Mouse (Mus musculus) E14TG2a.4 (cell line): ENCODE measurements at regions not wholly inside any gene's neighbourhood (a gene's known extent, or its start where the extent isn't known, plus 50 kb on each side); places are given as distances from the start of the nearest gene placed in this dataset.

ENCODE experiments used
- H3K27me3 ChIP-seq: 2 replicates; pipeline ENCODE4 v1.6.1; 2014; ENCODE audit warnings: low read length, control low read depth; ENCODE audit not compliant: insufficient read depth
- H3K36me3 ChIP-seq: 2 replicates; pipeline ENCODE4 v1.6.1; 2014; ENCODE audit warnings: low read length, control low read depth; ENCODE audit not compliant: insufficient read depth
- H3K4me1 ChIP-seq: replicated peaks from 2 replicates; pipeline ENCODE4 v1.6.1; 2014; ENCODE audit warnings: low read depth, low read length, control low read depth
- H3K4me3 ChIP-seq: replicated peaks from 2 replicates; pipeline ENCODE4 v1.5.1; 2014; ENCODE audit warnings: mild to moderate bottlenecking, low read length
- H3K9me3 ChIP-seq: 2 replicates; pipeline ENCODE4 v1.6.1; 2014; ENCODE audit warnings: low read length, control low read depth
- CTCF ChIP-seq: conservative IDR thresholded peaks from 2 replicates; pipeline ENCODE4 v1.5.1; 2014; ENCODE audit warnings: low read length
- NANOG ChIP-seq: IDR thresholded peaks from 2 replicates; pipeline ENCODE4 v1.6.1; 2014; ENCODE audit warnings: borderline replicate concordance, low read length, mixed read lengths
- POU5F1 ChIP-seq: IDR thresholded peaks from 2 replicates; pipeline ENCODE4 v1.6.1; 2014; ENCODE audit warnings: low read length, borderline replicate concordance

- H3K27me3 ChIP-seq, result no peaks in the 10 kb centered on the region
- no peak for TF ChIP-seq POU5F1
- no peak for TF ChIP-seq CTCF
- no peak for TF ChIP-seq NANOG
- no peaks in the 10 kb centered on the region for H3K9me3 ChIP-seq
- H3K4me1 ChIP-seq, result no peaks in the 10 kb centered on the region
- H3K4me3 ChIP-seq, result no peak overlapping the region
- H3K36me3 ChIP-seq, result no peaks in the 10 kb centered on the region
Observed at GRCm38 (mm10) chr12:12551818-12552217, 289.9 kb downstream of the Fam49a start.

- TF ChIP-seq POU5F1, result no peak
- TF ChIP-seq NANOG, result no peak
- no peak for TF ChIP-seq CTCF
- Histone ChIP-seq H3K4me3 (no peak overlapping the region), H3K9me3 (no peaks in the 10 kb centered on the region), H3K27me3 (no peaks in the 10 kb centered on the region), H3K36me3 (no peaks in the 10 kb centered on the region), H3K4me1 (no peaks in the 10 kb centered on the region)
Observed at GRCm38 (mm10) chr12:12549649-12550048, 287.7 kb downstream of the Fam49a start.

- Histone ChIP-seq H3K4me1 (no peaks in the 10 kb centered on the region), H3K27me3 (no peaks in the 10 kb centered on the region), H3K9me3 (no peaks in the 10 kb centered on the region), H3K36me3 (no peaks in the 10 kb centered on the region), H3K4me3 (no peak overlapping the region)
- TF ChIP-seq CTCF (no peak), NANOG (no peak), POU5F1 (no peak)
Observed at GRCm38 (mm10) chr12:12548688-12549087, 286.7 kb downstream of the Fam49a start.

- Histone ChIP-seq H3K9me3 (no peaks in the 10 kb centered on the region), H3K4me3 (no peak overlapping the region), H3K36me3 (no peaks in the 10 kb centered on the region), H3K4me1 (no peaks in the 10 kb centered on the region), H3K27me3 (no peaks in the 10 kb centered on the region)
- no peak for TF ChIP-seq NANOG
- TF ChIP-seq POU5F1, result no peak
- no peak for TF ChIP-seq CTCF
Observed at GRCm38 (mm10) chr12:12547477-12547876, 285.5 kb downstream of the Fam49a start.

GRCm38 (mm10) chr12:12546372-12547031, 284.6 kb downstream of the Fam49a start:
- H3K4me3 ChIP-seq, result no peak overlapping the region
- TF ChIP-seq NANOG, result no peak
- TF ChIP-seq POU5F1, result no peak
- TF ChIP-seq CTCF, result no peak

GRCm38 (mm10) chr12:12541076-12542070, 279.4 kb downstream of the Fam49a start:
- TF ChIP-seq NANOG (no peak), CTCF (no peak), POU5F1 (no peak)
- no peak overlapping the region for H3K4me3 ChIP-seq
- no peaks in the 10 kb centered on the region for H3K9me3 ChIP-seq
- no peaks in the 10 kb centered on the region for H3K4me1 ChIP-seq
- H3K27me3 ChIP-seq, result no peaks in the 10 kb centered on the region
- no peaks in the 10 kb centered on the region for H3K36me3 ChIP-seq

More at GRCm38 (mm10) chr12:12546372-12547031, 284.6 kb downstream of the Fam49a start:
- H3K9me3 ChIP-seq, result no peaks in the 10 kb centered on the region
- H3K36me3 ChIP-seq, result no peaks in the 10 kb centered on the region
- no peaks in the 10 kb centered on the region for H3K4me1 ChIP-seq
- H3K27me3 ChIP-seq, result no peaks in the 10 kb centered on the region

- Histone ChIP-seq H3K36me3 (no peaks in the 10 kb centered on the region), H3K9me3 (no peaks in the 10 kb centered on the region), H3K4me1 (no peaks in the 10 kb centered on the region), H3K27me3 (no peaks in the 10 kb centered on the region), H3K4me3 (no peak overlapping the region)
- TF ChIP-seq POU5F1, result no peak
- no peak for TF ChIP-seq CTCF
- TF ChIP-seq NANOG, result no peak
Observed at GRCm38 (mm10) chr12:12539291-12539690, 277.4 kb downstream of the Fam49a start.

- Histone ChIP-seq H3K36me3 (no peaks in the 10 kb centered on the region), H3K27me3 (no peaks in the 10 kb centered on the region), H3K9me3 (no peaks in the 10 kb centered on the region), H3K4me3 (no peak overlapping the region), H3K4me1 (no peaks in the 10 kb centered on the region)
- TF ChIP-seq CTCF, result no peak
- no peak for TF ChIP-seq NANOG
- no peak for TF ChIP-seq POU5F1
Observed at GRCm38 (mm10) chr12:12534779-12535178, 272.8 kb downstream of the Fam49a start.

GRCm38 (mm10) chr12:12530796-12531195, 268.9 kb downstream of the Fam49a start:
- H3K9me3 ChIP-seq, result no peaks in the 10 kb centered on the region
- TF ChIP-seq POU5F1, result no peak
- TF ChIP-seq CTCF, result no peak
- no peak for TF ChIP-seq NANOG

More at GRCm38 (mm10) chr12:12530796-12531195, 268.9 kb downstream of the Fam49a start:
- Histone ChIP-seq H3K36me3 (no peaks in the 10 kb centered on the region), H3K4me1 (no peaks in the 10 kb centered on the region), H3K27me3 (no peaks in the 10 kb centered on the region), H3K4me3 (no peak overlapping the region)
